Mouse (Mus musculus) cerebellum, adult 2 months (tissue): Measurements from ENCODE around the gene Sstr3.

Source experiments
- CTCF ChIP-seq: fragments of 200-500 bp; IDR thresholded peaks from 2 replicates; pipeline ENCODE4 v1.5.1; 2011; ENCODE audit warnings: low read depth, mild to moderate bottlenecking, control low read depth, low read length, moderate library complexity, borderline replicate concordance; ENCODE audit not compliant: insufficient read depth
- POLR2A ChIP-seq: fragments of 200-500 bp; IDR thresholded peaks from 2 replicates; pipeline ENCODE4 v1.6.1; 2011; ENCODE audit warnings: low read length, control low read depth, borderline replicate concordance; ENCODE audit not compliant: insufficient read depth

DNA sequence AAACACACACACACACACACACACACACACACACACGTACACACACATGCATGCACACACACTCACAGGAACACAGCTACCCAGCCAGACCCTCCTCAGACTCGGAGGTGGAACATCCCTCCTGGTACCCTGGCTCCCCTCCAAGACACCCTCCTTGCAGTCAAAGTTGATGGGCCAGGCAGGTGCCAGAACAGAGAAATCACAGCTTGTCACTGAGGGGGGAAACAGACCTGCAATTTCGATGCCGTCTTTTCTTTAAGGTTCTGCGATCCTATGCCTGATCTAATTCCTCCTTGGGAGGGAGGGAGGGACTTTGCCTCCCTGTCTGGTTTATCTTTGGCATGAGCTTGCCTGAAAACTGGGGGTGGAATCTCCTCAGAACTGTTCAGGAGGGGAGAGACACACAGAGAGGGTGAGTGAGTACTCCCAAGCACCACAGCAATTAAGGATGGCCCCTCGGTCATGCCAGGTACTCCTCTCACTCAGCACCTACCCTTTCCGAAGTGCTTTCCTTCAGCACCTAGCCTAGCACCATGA is 1.6 kb downstream of the Sstr3 start:
- TF ChIP-seq CTCF (no peak), POLR2A (no peak)
